Mouse (Mus musculus) lung, postnatal 0 days (tissue): ENCODE measurements around the gene Rab11fip3.

Experiments used
- CTCF ChIP-seq: IDR thresholded peaks from 2 replicates; pipeline ENCODE4 v1.5.1; 2016; ENCODE audit warnings: antibody characterized with exemption, mild to moderate bottlenecking
- EP300 ChIP-seq: IDR thresholded peaks from 2 replicates; pipeline ENCODE4 v1.6.1; 2016; ENCODE audit warnings: antibody characterized with exemption, mild to moderate bottlenecking, control low read depth

DNA sequence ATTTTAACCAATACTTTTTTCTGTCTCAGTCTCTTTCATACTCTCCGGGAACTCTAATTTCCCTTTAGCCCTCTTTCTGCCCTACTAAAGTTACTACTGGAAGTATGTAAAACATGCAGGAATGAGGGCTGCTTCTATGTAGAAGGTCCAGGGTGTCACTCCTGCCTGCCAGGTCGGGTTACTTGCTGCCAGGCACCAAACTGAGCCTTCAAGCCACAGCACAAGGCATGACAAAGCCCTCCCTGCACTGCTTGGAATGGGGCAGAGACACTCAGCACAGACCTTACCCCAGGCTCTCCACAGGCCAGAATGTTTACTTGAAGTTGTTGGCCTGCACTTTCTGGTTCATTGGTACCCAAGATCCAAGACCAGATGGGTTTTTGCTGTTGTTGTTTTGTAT lies 30.8 kb upstream of the Rab11fip3 start:
- TF ChIP-seq CTCF (no peak), EP300 (no peak)
